Mouse (Mus musculus) brain, embryonic 14.5 days (tissue): Measurements from ENCODE around the gene Arhgef7.

Experiments used
- CTCF ChIP-seq: fragments of 200-500 bp; IDR thresholded peaks from 2 replicates; pipeline ENCODE4 v1.5.1; 2012; ENCODE audit warnings: inconsistent platforms, mild to moderate bottlenecking, moderate library complexity, borderline replicate concordance; ENCODE audit not compliant: insufficient read depth, insufficient read length; ENCODE audit errors: extremely low read depth
- POLR2A ChIP-seq: fragments of 200-500 bp; IDR thresholded peaks from 2 replicates; pipeline ENCODE4 v1.6.1; 2012; ENCODE audit warnings: mild to moderate bottlenecking, inconsistent platforms, borderline replicate concordance; ENCODE audit not compliant: poor library complexity, insufficient read depth, insufficient read length, severe bottlenecking; ENCODE audit errors: extremely low read depth

- TF ChIP-seq CTCF (no peak), POLR2A (no peak)
Observed at GRCm38 (mm10) chr8:11692455-11692854, 35.1 kb upstream of the Arhgef7 start.
